Mouse (Mus musculus) adrenal gland (tissue): Measurements from ENCODE around the gene Mdga1.

Experiments used
- intact Hi-C: fragments of 180-260 bp; cut with DNase I; formaldehyde crosslinking; loops from one replicate; pipeline ENCODE4 v1.15.1; 2025
- long read RNA-seq, 2 experiments: library from polyadenylated mRNA; unstranded; transcript quantifications; one replicate each; pipeline ENCODE4 v2.0.0; 2020; ENCODE audit warnings: borderline replicate concordance in 1 of 2; ENCODE audit not compliant: insufficient replicate concordance in 1 of 2

The Mdga1 gene
- long read RNA-seq, experiment 1: 0 reads
- long read RNA-seq, experiment 2, partial matches to known transcripts: 1 of 1 reads
- long read RNA-seq, experiment 2, other reads (novel, unspliced or antisense): 0 of 1 reads

- intact Hi-C loops: loop anchor here (5.0 to 10.0 kb wide), 2 partner anchors 225 to 487 kb away; no protein-coding TSS in a partner anchor
Observed at GRCm38 (mm10) chr17:29970037-29970555, at the start of gene Mdga1. TSS of gene Mdga1 (minus strand) at chr17:29970087.

- intact Hi-C loops: no loop called here
Observed at GRCm38 (mm10) chr17:30018927-30019610, 49.2 kb upstream of the Mdga1 start.

- intact Hi-C loops: no loop called here
Observed at GRCm38 (mm10) chr17:30014660-30015059, 44.8 kb upstream of the Mdga1 start.

GRCm38 (mm10) chr17:30008392-30008791 is 38.5 kb upstream of the Mdga1 start:
- intact Hi-C loops: no loop called here

GRCm38 (mm10) chr17:30007883-30008282 is 38.0 kb upstream of the Mdga1 start:
- intact Hi-C loops: no loop called here

GRCm38 (mm10) chr17:30006877-30007276 is 37.0 kb upstream of the Mdga1 start:
- intact Hi-C loops: no loop called here

GRCm38 (mm10) chr17:30005451-30005941 is 35.6 kb upstream of the Mdga1 start:
- intact Hi-C loops: no loop called here

GRCm38 (mm10) chr17:30005103-30005443 is 35.2 kb upstream of the Mdga1 start:
- intact Hi-C loops: no loop called here

- intact Hi-C loops: no loop called here
Observed at GRCm38 (mm10) chr17:30004203-30005102, 34.6 kb upstream of the Mdga1 start, which contains the start of gene Zfand3. TSS of gene Zfand3 (plus strand) at chr17:30004733.

- intact Hi-C loops: no loop called here
Observed at GRCm38 (mm10) chr17:29998566-29999295, 28.8 kb upstream of the Mdga1 start.

- intact Hi-C loops: no loop called here
Observed at GRCm38 (mm10) chr17:29997726-29998125, 27.8 kb upstream of the Mdga1 start.

- intact Hi-C loops: no loop called here
Observed at GRCm38 (mm10) chr17:29995986-29996385, 26.1 kb upstream of the Mdga1 start.

GRCm38 (mm10) chr17:29994459-29994858 is 24.6 kb upstream of the Mdga1 start:
- intact Hi-C loops: no loop called here

- intact Hi-C loops: no loop called here
Observed at GRCm38 (mm10) chr17:29994011-29994410, 24.1 kb upstream of the Mdga1 start.

GRCm38 (mm10) chr17:29993488-29993887 is 23.6 kb upstream of the Mdga1 start:
- intact Hi-C loops: no loop called here

- intact Hi-C loops: no loop called here
Observed at GRCm38 (mm10) chr17:29990845-29991244, 21.0 kb upstream of the Mdga1 start.

- intact Hi-C loops: no loop called here
Observed at GRCm38 (mm10) chr17:29990136-29990535, 20.2 kb upstream of the Mdga1 start.

- intact Hi-C loops: no loop called here
Observed at GRCm38 (mm10) chr17:29989653-29990052, 19.8 kb upstream of the Mdga1 start.

GRCm38 (mm10) chr17:29988141-29988540 is 18.3 kb upstream of the Mdga1 start:
- intact Hi-C loops: no loop called here

GRCm38 (mm10) chr17:29985534-29985933 is 15.6 kb upstream of the Mdga1 start:
- intact Hi-C loops: no loop called here

GRCm38 (mm10) chr17:29984931-29985330 is 15.0 kb upstream of the Mdga1 start:
- intact Hi-C loops: no loop called here
